Comparison of ENCODE assay signal across 8 mouse cellular contexts in the genomic region with DNA sequence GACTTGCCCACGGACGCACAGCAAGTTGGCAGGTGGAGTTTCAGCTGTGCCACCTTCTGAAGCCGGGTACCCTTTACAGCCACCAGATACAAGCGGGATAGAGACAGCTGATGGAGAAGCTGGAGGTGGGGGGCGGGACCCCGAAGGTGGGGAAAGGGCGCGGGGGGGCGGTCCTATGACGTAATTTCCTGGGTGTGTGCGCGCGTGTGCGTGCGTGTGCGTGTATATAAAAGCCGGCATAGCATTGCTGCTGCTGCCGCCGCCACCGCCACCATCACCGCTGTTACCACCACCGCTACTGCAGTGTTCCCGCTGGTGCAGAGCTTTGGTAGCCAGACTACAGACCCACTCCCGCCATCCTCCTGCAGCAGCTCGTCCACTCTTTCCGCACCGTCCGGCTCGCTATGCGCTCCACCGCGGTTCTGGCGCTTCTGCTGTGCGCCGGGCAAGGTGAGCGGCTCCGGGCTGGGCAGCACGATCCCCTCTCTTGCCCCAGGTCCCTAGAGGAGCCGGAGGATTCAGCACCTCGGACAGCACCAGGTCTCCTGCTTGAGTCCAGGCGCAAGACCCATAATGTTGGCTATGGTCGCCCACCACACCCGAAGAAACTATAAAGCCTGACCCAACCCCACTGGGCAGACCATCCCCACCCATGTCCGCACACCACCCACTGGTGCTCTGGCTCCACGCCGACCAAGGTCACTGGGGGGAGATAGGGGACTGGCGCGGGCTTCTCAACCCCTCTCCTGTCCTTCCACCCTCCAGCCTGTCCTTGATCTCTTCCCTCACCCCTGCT. TPM values are rescaled to one million over a fixed set of nuclear protein-coding genes. Genes with fewer than 3 reads are reported as not detected.
A peak's percentile ranks its signal among the peaks of the same experiment; 100 is the strongest.
DNase-seq lines count a peak whose midpoint lies in the region; ATAC-seq lines count a peak whose summit lies in the region.

A gene (plus strand): TSS at position 249 of the 796 bp plus-strand sequence.

- H3K4me3 ChIP-seq in embryonic facial prominence, embryonic 12.5 days, result peak within 1 kb of the TSS; percentile 13
- peak within 1 kb of the TSS; percentile 21; the same call in 1 of the 2 replicates for H3K4me3 ChIP-seq in heart, embryonic 15.5 days
- peak within 1 kb of the TSS; percentile 24 for H3K4me3 ChIP-seq in liver, embryonic 15.5 days (replicated peaks)
- H3K4me3 ChIP-seq in neural tube, embryonic 13.5 days, result peak within 1 kb of the TSS; percentile 79

- H3K36me3 ChIP-seq in embryonic facial prominence, embryonic 12.5 days, result no peaks in the 10 kb centered on the region
- H3K36me3 ChIP-seq in heart, embryonic 15.5 days, result no peaks in the 10 kb centered on the region
- no peaks in the 10 kb centered on the region for H3K36me3 ChIP-seq in liver, embryonic 15.5 days (replicated peaks)
- peaks cover 15% of the 10 kb centered on the region for H3K36me3 ChIP-seq in neural tube, embryonic 13.5 days

- DNase-seq in A20 (ENCODE audit: low read depth, low spot score), result peak; percentile 28
- DNase-seq in adrenal gland, postnatal 14 days, result peak; percentile 90
- DNase-seq in kidney, postnatal 25 days, result peak; percentile 82 to 90
- DNase-seq in thymus, postnatal 10 days (ENCODE audit: low spot score in 2 of 2), result peak; percentile 32 to 72

- ATAC-seq in embryonic facial prominence, embryonic 12.5 days (ENCODE audit: insufficient number of reproducible peaks, insufficient read depth, low FRiP score, low TSS enrichment), result peak; percentile 58; the same call in 1 of the 2 replicates
- 0 out of 2 replicates have a peak, but pooled peaks have one; percentile 16 for ATAC-seq in heart, embryonic 15.5 days (replicated peaks; ENCODE audit: insufficient number of reproducible peaks, insufficient read depth, low FRiP score, low read depth)
- ATAC-seq in liver, embryonic 15.5 days (ENCODE audit: insufficient read depth), result no peak
- peak; percentile 85 for ATAC-seq in neural tube, embryonic 13.5 days (ENCODE audit: low read depth)

- no peaks in the 10 kb centered on the region for H3K9me3 ChIP-seq in embryonic facial prominence, embryonic 12.5 days
- H3K9me3 ChIP-seq in heart, embryonic 15.5 days (replicated peaks), result no peaks in the 10 kb centered on the region
- H3K9me3 ChIP-seq in liver, embryonic 15.5 days (replicated peaks), result no peaks in the 10 kb centered on the region
- no peaks in the 10 kb centered on the region for H3K9me3 ChIP-seq in neural tube, embryonic 13.5 days

- no peak within 1 kb of the TSS for H3K9ac ChIP-seq in embryonic facial prominence, embryonic 12.5 days
- H3K9ac ChIP-seq in heart, embryonic 15.5 days, result no peak within 1 kb of the TSS
- H3K9ac ChIP-seq in liver, embryonic 15.5 days, result no peak within 1 kb of the TSS
- peak within 1 kb of the TSS; percentile 85 for H3K9ac ChIP-seq in neural tube, embryonic 13.5 days

- H3K27ac ChIP-seq in embryonic facial prominence, embryonic 12.5 days, result no peak within 1 kb of the TSS
- H3K27ac ChIP-seq in heart, embryonic 15.5 days, result no peak within 1 kb of the TSS
- H3K27ac ChIP-seq in liver, embryonic 15.5 days (replicated peaks), result no peak within 1 kb of the TSS
- peak within 1 kb of the TSS; percentile 89 for H3K27ac ChIP-seq in neural tube, embryonic 13.5 days (replicated peaks)

- 3% methylated on average over 42 of the region's 48 CpGs for WGBS in embryonic facial prominence, embryonic 12.5 days
- WGBS in heart, embryonic 15.5 days, result 3% methylated on average over 48 of the region's 48 CpGs
- WGBS in liver, embryonic 15.5 days (ENCODE audit: insufficient replicate concordance), result 4% methylated on average over 48 of the region's 48 CpGs
- 2% methylated on average over 46 of the region's 48 CpGs for WGBS in neural tube, embryonic 13.5 days

- peak within 1 kb of the TSS; percentile 38 for H3K4me2 ChIP-seq in embryonic facial prominence, embryonic 12.5 days (replicated peaks)
- H3K4me2 ChIP-seq in heart, embryonic 15.5 days, result peak within 1 kb of the TSS; percentile 44
- H3K4me2 ChIP-seq in liver, embryonic 15.5 days, result peak within 1 kb of the TSS; percentile 44
- H3K4me2 ChIP-seq in neural tube, embryonic 13.5 days, result peak within 1 kb of the TSS; percentile 79

- no peaks in the 10 kb centered on the region for H3K4me1 ChIP-seq in embryonic facial prominence, embryonic 12.5 days
- H3K4me1 ChIP-seq in heart, embryonic 15.5 days (replicated peaks), result 0 out of 2 replicates have a peak, but pooled peaks cover 4% of the 10 kb centered on the region
- H3K4me1 ChIP-seq in liver, embryonic 15.5 days (replicated peaks), result peaks cover 20% of the 10 kb centered on the region
- peaks cover 37% of the 10 kb centered on the region for H3K4me1 ChIP-seq in neural tube, embryonic 13.5 days (replicated peaks)

- peaks cover 24% of the 10 kb centered on the region for H3K27me3 ChIP-seq in embryonic facial prominence, embryonic 12.5 days
- peaks cover 66% of the 10 kb centered on the region for H3K27me3 ChIP-seq in heart, embryonic 15.5 days
- peaks cover 31% of the 10 kb centered on the region for H3K27me3 ChIP-seq in liver, embryonic 15.5 days
- peaks cover 15% of the 10 kb centered on the region for H3K27me3 ChIP-seq in neural tube, embryonic 13.5 days

RNA-seq across cellular contexts. Expression of the gene that starts here (rescaled TPM):
- total RNA-seq in adrenal gland, postnatal 14 days (2021), result 1,531 and 1,561 TPM in 2 replicates
- polyA plus RNA-seq in embryonic facial prominence, embryonic 12.5 days (2016; fragmentation: Nextera tagmentation; extraction: Ambion mirVana), result 10.1 and 12.2 TPM in 2 replicates
- polyA plus RNA-seq in heart, embryonic 15.5 days (2015; fragmentation: Nextera tagmentation; extraction: Ambion mirVana), result 0.38 and 12.0 TPM in 2 replicates
- 2.5 and 2.6 TPM in 2 replicates for polyA plus RNA-seq in liver, embryonic 15.5 days (2015; fragmentation: Nextera tagmentation; extraction: Ambion mirVana)
- polyA plus RNA-seq in neural tube, embryonic 13.5 days (2015; fragmentation: Nextera tagmentation; extraction: Ambion mirVana), result 113 and 129 TPM in 2 replicates

Comparison
In these comparisons a context has a peak if more than half of its experiments do, and no peak if none do; other contexts are left out.
1. DNase-seq: peak in every context shown above with its lines; median percentile 90 in adrenal gland, postnatal 14 days; 86 in kidney, postnatal 25 days; 52 in thymus, postnatal 10 days; 28 in A20.
2. H3K4me3 ChIP-seq: peak in every context shown above with its lines; median percentile 79 in neural tube, embryonic 13.5 days; 24 in liver, embryonic 15.5 days; 21 in heart, embryonic 15.5 days; 13 in embryonic facial prominence, embryonic 12.5 days.